Mouse (Mus musculus) neural tube, embryonic 15.5 days (tissue): ENCODE measurements around the gene Tff3. TPM values are rescaled to one million over a fixed set of nuclear protein-coding genes. Genes with fewer than 3 reads are reported as not detected.

Experiments used
- ATAC-seq: fragments of 200-750 bp; cut with Nextera tagmentation; 2 replicates; pipeline ENCODE4 v1.8.0; 2017; ENCODE audit warnings: mild to moderate bottlenecking, moderate TSS enrichment, moderate library complexity; ENCODE audit not compliant: low FRiP score
- H3K27ac ChIP-seq: fragments of 300-500 bp; sonication (generic); replicated peaks from 2 replicates; pipeline ENCODE4 v1.5.1; 2015; ENCODE audit warnings: mild to moderate bottlenecking, inconsistent platforms
- H3K27me3 ChIP-seq: fragments of 300-500 bp; sonication (generic); replicated peaks from 2 replicates; pipeline ENCODE4 v1.6.1; 2015; ENCODE audit warnings: inconsistent platforms
- H3K36me3 ChIP-seq: fragments of 300-500 bp; sonication (generic); 2 replicates; pipeline ENCODE4 v1.6.1; 2015; ENCODE audit warnings: inconsistent platforms
- H3K4me1 ChIP-seq: fragments of 300-500 bp; sonication (generic); 2 replicates; pipeline ENCODE4 v1.6.1; 2015; ENCODE audit warnings: inconsistent platforms
- H3K4me2 ChIP-seq: fragments of 300-500 bp; sonication (generic); 2 replicates; pipeline ENCODE4 v1.6.1; 2015; ENCODE audit warnings: inconsistent platforms, mild to moderate bottlenecking, moderate library complexity
- H3K4me3 ChIP-seq: fragments of 300-500 bp; sonication (generic); replicated peaks from 2 replicates; pipeline ENCODE4 v1.5.1; 2015; ENCODE audit warnings: mild to moderate bottlenecking, inconsistent platforms
- H3K9ac ChIP-seq: fragments of 300-500 bp; sonication (generic); replicated peaks from 2 replicates; pipeline ENCODE4 v1.6.1; 2015; ENCODE audit warnings: mild to moderate bottlenecking, inconsistent platforms
- H3K9me3 ChIP-seq: fragments of 300-500 bp; sonication (generic); replicated peaks from 2 replicates; pipeline ENCODE4 v1.6.1; 2016; ENCODE audit warnings: inconsistent platforms
- WGBS: fragments of 180-500 bp; shearing (Covaris S2); methylation state at CpG from one replicate; pipeline ENCODE4 v1.1.7; 2015; ENCODE audit warnings: mixed read lengths; 5-methylcytosine and 5-hydroxymethylcytosine counted together
- polyA plus RNA-seq: library from polyadenylated mRNA; unstranded; fragments of >200 nt; fragmentation: Nextera tagmentation; extraction: Ambion mirVana; gene quantifications from 2 replicates; pipeline ENCODE4 v1.2.1, GENCODE M21; 2015

Gene Tff3
- 3.2 and 32.6 TPM in 2 replicates for polyA plus RNA-seq

DNA sequence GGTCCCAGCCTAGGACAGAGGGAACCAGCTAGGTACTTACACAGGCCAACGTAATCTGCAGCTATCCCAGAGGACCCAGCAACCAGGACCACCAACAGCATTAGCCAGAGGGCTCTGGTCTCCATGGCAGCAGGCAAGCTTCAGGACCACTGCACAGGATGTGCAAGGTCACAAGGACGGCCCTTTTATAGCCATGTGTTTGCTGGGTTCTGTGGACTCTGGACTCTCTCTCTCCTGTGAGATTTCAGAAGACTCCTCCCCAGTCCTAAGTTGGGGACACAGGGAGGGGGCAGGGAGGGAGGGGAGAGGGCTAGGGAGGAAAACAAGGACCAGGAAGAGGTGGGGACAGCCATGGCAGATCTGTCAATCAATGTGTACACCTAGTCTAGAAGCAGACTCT lies at the start of gene Tff3:
Gene Tff3, minus strand, starts transcription at position 195 of the 400 bp plus-strand sequence.
- no peak within 1 kb of the TSS for H3K4me2 ChIP-seq
- no peak within 1 kb of the TSS for H3K9ac ChIP-seq
- H3K4me1 ChIP-seq = peaks cover 3% of the 10 kb centered on the region; the same call in 1 of the 2 replicates
- no peak within 1 kb of the TSS for H3K27ac ChIP-seq
- H3K36me3 ChIP-seq = no peaks in the 10 kb centered on the region
- H3K4me3 ChIP-seq = no peak within 1 kb of the TSS
- no peak for ATAC-seq
- no peaks in the 10 kb centered on the region for H3K27me3 ChIP-seq
- WGBS = 9% methylated on average over 2 of the region's 2 CpGs
- no peaks in the 10 kb centered on the region for H3K9me3 ChIP-seq

DNA sequence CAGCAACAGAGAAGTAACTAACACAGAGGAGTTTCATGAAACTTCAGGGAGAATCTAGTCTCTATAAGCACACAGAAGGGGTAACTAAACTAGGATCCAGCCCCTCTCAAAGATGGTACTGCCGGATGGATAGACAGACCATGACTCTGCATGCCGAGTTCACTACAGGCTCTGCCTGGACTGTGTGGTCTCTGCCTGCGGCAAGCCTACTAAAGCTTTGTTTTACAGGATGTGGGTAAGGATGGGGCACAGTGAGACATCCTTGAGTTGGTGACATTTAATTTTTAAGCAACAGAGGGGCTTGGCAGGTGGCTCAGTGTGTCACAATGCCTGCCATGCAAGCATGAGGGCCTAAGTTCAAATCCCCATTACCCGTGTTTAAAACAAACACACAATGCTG lies 46.9 kb upstream of the Tff3 start:
- ATAC-seq = no peak

DNA sequence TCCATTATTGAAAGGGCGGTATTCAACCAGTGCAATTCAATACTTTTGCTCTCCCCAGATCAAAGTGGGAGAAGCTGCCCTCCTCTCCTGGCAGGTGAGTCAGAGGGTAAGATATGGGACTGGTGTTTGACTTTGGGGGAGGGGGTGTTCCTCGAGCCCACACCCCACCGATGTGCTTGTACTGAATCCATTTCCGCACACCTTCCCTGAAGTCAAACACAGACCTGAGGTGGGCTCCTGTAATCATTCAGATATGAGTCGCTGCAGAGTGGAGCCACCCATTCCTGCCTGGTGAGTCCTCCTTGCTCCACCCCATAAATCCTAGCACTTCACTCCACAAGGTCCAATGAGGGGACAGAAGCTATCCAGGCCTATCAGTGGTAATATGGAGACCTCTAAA lies 40.4 kb upstream of the Tff3 start:
- no peak overlapping the region for H3K27ac ChIP-seq
- WGBS = 94% methylated on average over 5 of the region's 5 CpGs
- H3K27me3 ChIP-seq = no peaks in the 10 kb centered on the region
- no peak for ATAC-seq
- no peak overlapping the region for H3K4me3 ChIP-seq
- H3K36me3 ChIP-seq = no peaks in the 10 kb centered on the region
- H3K4me2 ChIP-seq = no peak overlapping the region
- no peaks in the 10 kb centered on the region for H3K4me1 ChIP-seq
- H3K9ac ChIP-seq = no peak overlapping the region
- no peaks in the 10 kb centered on the region for H3K9me3 ChIP-seq

More for the DNA sequence above, 46.9 kb upstream of the Tff3 start:
- Histone ChIP-seq H3K9ac (no peak overlapping the region), H3K4me2 (no peak overlapping the region), H3K27ac (no peak overlapping the region), H3K4me1 (no peaks in the 10 kb centered on the region), H3K9me3 (no peaks in the 10 kb centered on the region), H3K27me3 (no peaks in the 10 kb centered on the region), H3K4me3 (no peak overlapping the region), H3K36me3 (no peaks in the 10 kb centered on the region)
- WGBS = 89% methylated on average over 4 of the region's 4 CpGs

DNA sequence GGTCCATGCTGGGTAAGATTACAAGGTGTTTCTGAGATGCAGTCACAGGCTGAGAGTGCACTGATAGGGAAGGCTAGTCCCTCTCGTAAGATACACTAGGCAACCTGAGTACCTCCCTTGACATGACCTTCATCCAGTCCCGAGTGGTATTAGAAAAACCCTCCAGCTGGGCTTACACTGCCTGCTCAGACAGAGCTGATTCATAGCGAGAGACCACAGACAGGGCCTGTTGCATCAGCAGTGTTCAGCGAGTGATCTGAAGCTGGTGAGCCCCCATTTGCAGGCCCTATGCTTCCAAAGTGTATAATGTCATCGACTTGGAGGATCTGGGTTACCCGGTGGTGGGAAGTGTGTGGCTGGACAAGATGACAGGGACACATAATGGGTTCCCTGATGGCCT lies 35.7 kb upstream of the Tff3 start, which contains the start of gene Tff1:
Gene Tff1, minus strand, starts transcription at position 151 of the 400 bp plus-strand sequence.
- no peaks in the 10 kb centered on the region for H3K4me1 ChIP-seq
- H3K9me3 ChIP-seq = no peaks in the 10 kb centered on the region
- 91% methylated on average over 6 of the region's 6 CpGs for WGBS
- H3K9ac ChIP-seq = no peak within 1 kb of the TSS
- ATAC-seq = no peak
- no peak within 1 kb of the TSS for H3K4me3 ChIP-seq
- no peak within 1 kb of the TSS for H3K27ac ChIP-seq
- H3K27me3 ChIP-seq = no peaks in the 10 kb centered on the region
- H3K36me3 ChIP-seq = no peaks in the 10 kb centered on the region
- H3K4me2 ChIP-seq = no peak within 1 kb of the TSS

DNA sequence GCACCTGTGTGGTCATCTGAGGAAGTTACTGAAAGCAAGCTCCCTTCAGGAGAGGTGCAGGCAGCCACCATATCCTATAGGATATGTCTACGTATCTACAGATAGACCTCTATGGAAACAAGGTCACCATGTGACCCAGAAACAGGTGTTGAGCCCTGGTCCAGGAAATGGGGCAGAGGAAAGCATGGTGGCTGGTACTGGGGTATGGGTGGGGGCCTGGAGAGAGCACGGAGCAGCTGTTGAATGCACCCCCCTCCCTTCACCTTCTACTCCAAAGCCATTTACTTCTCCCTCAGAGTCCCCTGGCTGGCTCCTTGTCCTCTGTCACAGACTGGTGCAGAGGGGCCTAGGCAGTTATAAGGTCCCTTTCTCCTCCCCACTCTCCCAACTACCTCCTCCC lies 34.4 kb upstream of the Tff3 start:
- no peak for ATAC-seq
- no peaks in the 10 kb centered on the region for H3K27me3 ChIP-seq
- no peaks in the 10 kb centered on the region for H3K36me3 ChIP-seq
- H3K4me3 ChIP-seq = no peak overlapping the region
- no peaks in the 10 kb centered on the region for H3K9me3 ChIP-seq
- H3K27ac ChIP-seq = no peak overlapping the region
- WGBS = 80% methylated on average over 2 of the region's 2 CpGs
- H3K9ac ChIP-seq = no peak overlapping the region
- H3K4me1 ChIP-seq = no peaks in the 10 kb centered on the region
- no peak overlapping the region for H3K4me2 ChIP-seq

DNA sequence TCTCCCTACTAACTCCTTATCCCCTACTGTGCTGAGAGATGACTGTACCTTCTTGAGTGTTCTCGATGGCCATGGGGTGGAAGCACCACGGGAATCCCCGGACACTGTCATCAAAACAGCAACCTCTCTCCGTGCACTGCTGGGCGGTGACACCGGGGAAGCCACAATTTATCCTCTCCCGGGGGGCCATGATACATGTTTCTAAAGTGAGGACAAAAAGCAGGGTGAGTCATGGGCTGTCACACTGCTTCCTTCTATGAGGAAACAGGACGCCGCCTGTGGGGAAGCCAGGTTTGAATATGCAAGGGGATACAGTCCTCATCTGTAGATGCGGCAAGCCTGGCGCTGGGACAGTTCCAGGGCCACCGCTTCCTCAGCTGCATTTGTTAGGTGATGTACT lies 33.2 kb upstream of the Tff3 start:
- 84% methylated on average over 12 of the region's 12 CpGs for WGBS
- no peaks in the 10 kb centered on the region for H3K9me3 ChIP-seq
- ATAC-seq = no peak
- H3K27me3 ChIP-seq = no peaks in the 10 kb centered on the region
- no peak overlapping the region for H3K4me3 ChIP-seq
- no peaks in the 10 kb centered on the region for H3K36me3 ChIP-seq
- no peak overlapping the region for H3K9ac ChIP-seq
- no peak overlapping the region for H3K27ac ChIP-seq
- no peak overlapping the region for H3K4me2 ChIP-seq
- H3K4me1 ChIP-seq = no peaks in the 10 kb centered on the region

DNA sequence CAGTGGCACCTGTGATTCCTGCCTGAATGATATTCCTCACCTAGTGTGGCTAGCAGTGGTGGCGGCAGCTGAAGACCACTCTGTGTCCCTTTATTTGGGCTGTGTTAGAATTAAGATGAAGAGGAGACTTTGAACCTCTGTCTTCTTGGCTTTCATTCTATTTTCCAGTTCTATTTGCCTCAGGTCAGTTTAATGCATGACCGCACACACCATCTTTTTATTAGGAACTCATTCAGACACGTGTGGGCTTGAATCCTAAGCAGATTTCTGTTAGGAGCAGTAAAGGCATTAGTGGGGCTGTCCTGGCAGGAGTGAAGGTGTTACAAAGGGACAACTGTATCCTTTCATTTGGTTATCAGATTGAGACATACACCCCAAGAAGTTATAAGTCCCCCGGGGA lies 30.8 kb upstream of the Tff3 start:
- WGBS = 76% methylated on average over 4 of the region's 4 CpGs
- ATAC-seq = no peak

DNA sequence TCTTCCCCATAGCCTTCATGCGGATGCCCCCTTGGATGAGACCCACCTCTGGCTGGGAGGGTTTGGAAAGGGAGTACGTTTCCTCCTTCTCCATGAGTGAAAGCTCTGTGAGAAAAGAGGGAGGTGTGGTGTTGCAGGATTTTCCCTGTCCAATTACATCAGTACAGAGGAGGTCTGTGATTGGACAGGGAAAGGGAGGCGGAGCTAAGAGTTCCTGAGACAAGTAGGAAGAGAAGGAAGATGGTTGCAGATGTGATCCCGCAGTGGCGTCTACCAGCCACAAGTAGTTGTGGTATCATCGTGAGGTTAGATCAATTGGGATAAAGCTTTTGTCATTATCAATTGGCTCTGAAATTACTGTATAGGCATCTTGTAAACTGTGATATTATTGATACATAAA lies 28.5 kb upstream of the Tff3 start:
- 84% methylated on average over 6 of the region's 6 CpGs for WGBS
- ATAC-seq = no peak
- no peaks in the 10 kb centered on the region for H3K4me1 ChIP-seq
- no peak overlapping the region for H3K27ac ChIP-seq
- H3K4me2 ChIP-seq = no peak overlapping the region
- no peaks in the 10 kb centered on the region for H3K9me3 ChIP-seq
- no peaks in the 10 kb centered on the region for H3K27me3 ChIP-seq
- H3K36me3 ChIP-seq = no peaks in the 10 kb centered on the region
- no peak overlapping the region for H3K9ac ChIP-seq
- H3K4me3 ChIP-seq = no peak overlapping the region

More for the DNA sequence above, 30.8 kb upstream of the Tff3 start:
- Histone ChIP-seq H3K27me3 (no peaks in the 10 kb centered on the region), H3K27ac (no peak overlapping the region), H3K36me3 (no peaks in the 10 kb centered on the region), H3K4me1 (no peaks in the 10 kb centered on the region), H3K9me3 (no peaks in the 10 kb centered on the region), H3K4me3 (no peak overlapping the region), H3K4me2 (no peak overlapping the region), H3K9ac (no peak overlapping the region)

DNA sequence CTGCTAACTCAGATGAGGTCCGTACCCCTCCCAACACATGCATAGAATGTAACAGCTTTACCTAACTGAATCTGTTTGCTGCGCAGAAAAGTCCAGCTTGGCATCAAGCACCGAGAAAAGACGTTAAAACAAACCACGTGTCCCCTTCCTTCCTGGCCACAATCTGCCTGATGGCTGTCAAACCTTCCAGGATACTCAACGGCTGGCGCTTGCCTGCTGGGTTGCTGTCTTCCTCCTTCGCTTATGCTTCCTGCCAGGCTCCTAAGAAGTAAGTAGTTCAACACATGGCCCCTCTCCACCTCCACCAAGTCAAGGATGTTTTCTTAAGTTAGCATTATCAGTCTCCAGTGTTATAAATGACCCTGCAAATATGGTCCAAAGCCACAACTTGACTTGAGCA lies 24.3 kb upstream of the Tff3 start:
- no peak overlapping the region for H3K27ac ChIP-seq
- H3K27me3 ChIP-seq = no peaks in the 10 kb centered on the region
- no peak overlapping the region for H3K4me2 ChIP-seq
- no peaks in the 10 kb centered on the region for H3K36me3 ChIP-seq
- ATAC-seq = no peak
- 87% methylated on average over 8 of the region's 8 CpGs for WGBS
- H3K4me3 ChIP-seq = no peak overlapping the region
- H3K9ac ChIP-seq = no peak overlapping the region
- H3K4me1 ChIP-seq = no peaks in the 10 kb centered on the region
- H3K9me3 ChIP-seq = no peaks in the 10 kb centered on the region

DNA sequence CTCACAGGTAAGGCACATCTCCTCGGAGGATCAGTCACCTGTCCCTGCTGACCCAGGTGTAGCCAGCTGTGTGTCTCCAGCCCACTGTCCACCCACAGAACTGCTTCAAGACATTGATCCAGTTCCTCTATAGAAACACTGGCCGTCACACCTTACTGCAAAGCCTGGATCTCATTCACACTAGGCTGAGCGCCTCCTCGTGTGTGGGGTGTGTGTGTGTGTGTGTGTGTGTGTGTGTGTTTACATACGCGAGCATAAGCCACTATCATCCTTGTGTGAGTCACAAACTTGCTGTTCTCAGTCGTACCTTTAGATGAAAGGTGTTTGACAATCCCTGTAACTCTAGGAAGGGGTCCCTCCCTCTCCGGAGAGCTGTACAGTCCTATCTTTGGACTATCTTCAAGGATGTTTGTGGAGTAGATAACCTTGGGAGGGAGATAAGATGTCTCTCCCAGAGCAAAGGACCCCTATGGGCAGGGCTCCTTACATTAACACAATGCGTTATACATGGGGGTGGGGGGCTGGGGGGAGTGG lies 23.6 kb upstream of the Tff3 start:
- WGBS = 85% methylated on average over 9 of the region's 9 CpGs
- Histone ChIP-seq H3K4me3 (no peak overlapping the region), H3K27me3 (no peaks in the 10 kb centered on the region), H3K36me3 (no peaks in the 10 kb centered on the region), H3K4me1 (no peaks in the 10 kb centered on the region), H3K27ac (no peak overlapping the region), H3K4me2 (no peak overlapping the region), H3K9me3 (no peaks in the 10 kb centered on the region), H3K9ac (no peak overlapping the region)
- no peak for ATAC-seq

DNA sequence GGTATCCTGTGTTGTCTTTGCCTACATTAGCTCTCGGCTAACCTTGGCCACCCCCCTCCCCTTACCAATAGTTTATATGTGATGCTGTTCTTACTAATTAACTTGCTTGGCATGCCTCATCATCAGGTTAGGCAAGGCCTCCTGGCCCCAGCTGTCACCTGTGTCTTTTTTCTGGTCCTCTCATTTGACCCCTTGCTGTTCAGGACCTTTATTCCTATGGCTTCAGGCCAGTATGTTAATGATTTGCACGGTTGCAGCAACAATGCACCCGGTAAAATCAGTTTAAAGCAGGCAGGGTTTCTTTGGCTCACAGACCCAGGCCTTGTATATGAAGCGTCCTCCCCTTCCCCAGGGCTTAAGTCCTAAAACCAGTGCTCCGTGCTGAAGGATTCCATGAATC lies 23.1 kb upstream of the Tff3 start:
- Histone ChIP-seq H3K27ac (no peak overlapping the region), H3K36me3 (no peaks in the 10 kb centered on the region), H3K4me3 (no peak overlapping the region), H3K4me1 (no peaks in the 10 kb centered on the region), H3K9ac (no peak overlapping the region), H3K9me3 (no peaks in the 10 kb centered on the region), H3K27me3 (no peaks in the 10 kb centered on the region), H3K4me2 (no peak overlapping the region)
- WGBS = 35% methylated on average over 5 of the region's 5 CpGs
- no peak for ATAC-seq

DNA sequence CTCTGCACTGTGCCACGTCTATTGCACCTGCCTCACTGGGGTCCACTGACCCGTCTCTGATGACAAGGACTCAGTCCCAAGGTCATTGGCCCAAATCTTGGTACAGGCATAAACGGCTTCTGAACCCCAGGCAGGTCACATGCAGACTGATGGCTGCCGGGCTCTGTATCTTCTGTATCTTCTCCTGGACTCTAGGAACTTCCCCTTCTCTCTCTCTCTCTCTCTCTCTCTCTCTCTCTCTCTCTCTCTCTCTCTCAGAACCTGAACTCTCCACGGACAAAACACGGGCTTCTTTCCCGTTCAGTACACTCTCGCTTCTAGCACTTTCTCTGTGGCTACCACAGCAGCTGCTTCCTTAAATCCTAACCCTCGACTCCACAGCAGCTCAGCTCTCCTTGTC lies 16.6 kb upstream of the Tff3 start:
- Histone ChIP-seq H3K4me2 (no peak overlapping the region), H3K36me3 (no peaks in the 10 kb centered on the region), H3K4me1 (0 out of 2 replicates have a peak, but pooled peaks cover 2% of the 10 kb centered on the region), H3K9ac (no peak overlapping the region), H3K27ac (no peak overlapping the region), H3K9me3 (no peaks in the 10 kb centered on the region), H3K4me3 (no peak overlapping the region), H3K27me3 (no peaks in the 10 kb centered on the region)
- WGBS = 84% methylated on average over 9 of the region's 9 CpGs
- ATAC-seq = no peak
